Mouse (Mus musculus): Measurements from ENCODE around the gene Atf7ip. TPM values are rescaled to one million over a fixed set of nuclear protein-coding genes. Genes with fewer than 3 reads are reported as not detected.

Atf7ip gene
- polyA plus RNA-seq, 1 experiment, result 11.6 TPM

GRCm38 (mm10) chr6:136631519-136631918 is 125.6 kb downstream of the Atf7ip start:
- no peaks in the 10 kb centered on the region for H3K27me3 ChIP-seq (ENCODE audit: control insufficient read depth, insufficient read depth, insufficient read length)
- H3K36me3 ChIP-seq (ENCODE audit: control insufficient read depth, insufficient read depth), result no peaks in the 10 kb centered on the region
- no peaks in the 10 kb centered on the region for H3K79me2 ChIP-seq (ENCODE audit: control insufficient read depth, insufficient read depth)
- no peak for TF ChIP-seq POLR2A (IDR thresholded peaks at IDR 0.05; ENCODE audit: insufficient read length, low read depth)
- no peak for TF ChIP-seq CEBPB (IDR thresholded peaks at IDR 0.05; ENCODE audit: insufficient read depth, poor library complexity, severe bottlenecking)
- TF ChIP-seq REST (IDR thresholded peaks at IDR 0.05; ENCODE audit: insufficient read depth, insufficient read length), result no peak
- TF ChIP-seq MAX (IDR thresholded peaks at IDR 0.05; ENCODE audit: low read depth), result no peak
- TF ChIP-seq MYOD1 (IDR thresholded peaks at IDR 0.05; ENCODE audit: control insufficient read depth in 1 of 3, insufficient read length in 2 of 3, low read depth in 2 of 3), result no peak
- TF ChIP-seq TCF3 (IDR thresholded peaks at IDR 0.05; ENCODE audit: insufficient read length, low read depth), result no peak
- TF ChIP-seq SRF (IDR thresholded peaks at IDR 0.05; ENCODE audit: control insufficient read depth, insufficient read length, low read depth), result no peak
- no peak for TF ChIP-seq MYOG (IDR thresholded peaks at IDR 0.05; ENCODE audit: control insufficient read depth in 1 of 3, insufficient read depth in 1 of 3, insufficient read length in 2 of 3, low read depth in 2 of 3)
- no peak for TF ChIP-seq TCF12 (IDR thresholded peaks at IDR 0.05; ENCODE audit: insufficient read depth, poor library complexity, severe bottlenecking)
- no peak for TF ChIP-seq USF1 (IDR thresholded peaks at IDR 0.05; ENCODE audit: low read depth)
- TF ChIP-seq E2F4 (IDR thresholded peaks at IDR 0.05; ENCODE audit: insufficient read depth), result no peak
- TF ChIP-seq POLR2AphosphoS2 (IDR thresholded peaks at IDR 0.05; ENCODE audit: insufficient read length, low read depth), result no peak
- no peak overlapping the region for H3K4me3 ChIP-seq
- no peak overlapping the region for H3K4me2 ChIP-seq (ENCODE audit: low read depth)
- H3ac ChIP-seq (ENCODE audit: control insufficient read depth, insufficient read length), result no peak overlapping the region

DNA sequence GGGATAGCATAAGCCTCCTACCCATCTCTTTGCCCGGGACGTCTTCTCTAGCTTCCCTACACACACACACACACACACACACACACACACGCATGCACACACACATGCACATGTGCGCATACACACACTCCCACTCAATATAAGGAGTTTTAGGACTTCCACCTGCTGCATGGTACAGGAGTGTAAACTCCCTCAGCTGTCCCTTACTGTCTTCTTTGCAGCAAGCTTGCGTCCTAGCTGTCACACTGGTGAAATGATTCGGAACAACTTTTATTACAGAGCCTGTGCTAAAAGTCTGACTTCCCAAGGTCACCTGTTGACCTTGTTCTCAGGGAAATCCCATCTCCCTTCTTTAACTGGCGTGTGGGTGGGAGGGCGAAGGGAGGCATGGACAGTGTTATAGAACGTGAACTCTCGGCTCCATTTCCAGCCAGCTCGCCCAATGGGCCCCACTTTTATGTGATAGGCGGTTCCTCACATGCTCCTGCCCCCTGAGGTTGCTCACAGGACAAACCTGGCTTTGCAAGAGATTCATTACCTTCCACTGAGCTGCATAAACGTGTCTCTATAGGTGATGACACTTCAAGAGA is 126.1 kb downstream of the Atf7ip start:
- Histone ChIP-seq H3K27me3 (ENCODE audit: control insufficient read depth, insufficient read depth, insufficient read length) (no peaks in the 10 kb centered on the region), H3ac (ENCODE audit: control insufficient read depth, insufficient read length) (no peak overlapping the region), H3K36me3 (ENCODE audit: control insufficient read depth, insufficient read depth) (no peaks in the 10 kb centered on the region), H3K4me3 (no peak overlapping the region), H3K4me2 (ENCODE audit: low read depth) (no peak overlapping the region), H3K79me2 (ENCODE audit: control insufficient read depth, insufficient read depth) (no peaks in the 10 kb centered on the region)
- TF ChIP-seq MAX (IDR thresholded peaks at IDR 0.05; ENCODE audit: low read depth) (no peak), TCF12 (IDR thresholded peaks at IDR 0.05; ENCODE audit: insufficient read depth, poor library complexity, severe bottlenecking) (no peak), POLR2A (IDR thresholded peaks at IDR 0.05; ENCODE audit: insufficient read length, low read depth) (no peak), MYOG (IDR thresholded peaks at IDR 0.05; ENCODE audit: control insufficient read depth in 1 of 3, insufficient read depth in 1 of 3, insufficient read length in 2 of 3, low read depth in 2 of 3) (no peak), SRF (IDR thresholded peaks at IDR 0.05; ENCODE audit: control insufficient read depth, insufficient read length, low read depth) (no peak), CEBPB (IDR thresholded peaks at IDR 0.05; ENCODE audit: insufficient read depth, poor library complexity, severe bottlenecking) (no peak), REST (IDR thresholded peaks at IDR 0.05; ENCODE audit: insufficient read depth, insufficient read length) (no peak), USF1 (IDR thresholded peaks at IDR 0.05; ENCODE audit: low read depth) (no peak), POLR2AphosphoS2 (IDR thresholded peaks at IDR 0.05; ENCODE audit: insufficient read length, low read depth) (no peak), E2F4 (IDR thresholded peaks at IDR 0.05; ENCODE audit: insufficient read depth) (no peak), TCF3 (IDR thresholded peaks at IDR 0.05; ENCODE audit: insufficient read length, low read depth) (no peak), MYOD1 (IDR thresholded peaks at IDR 0.05; ENCODE audit: control insufficient read depth in 1 of 3, insufficient read length in 2 of 3, low read depth in 2 of 3) (no peak)

- H3K36me3 ChIP-seq (ENCODE audit: control insufficient read depth, insufficient read depth), result no peaks in the 10 kb centered on the region
- no peak overlapping the region for H3ac ChIP-seq (ENCODE audit: control insufficient read depth, insufficient read length)
- H3K27me3 ChIP-seq (ENCODE audit: control insufficient read depth, insufficient read depth, insufficient read length), result no peaks in the 10 kb centered on the region
- H3K4me2 ChIP-seq (ENCODE audit: low read depth), result no peak overlapping the region
- no peak overlapping the region for H3K4me3 ChIP-seq
- H3K79me2 ChIP-seq (ENCODE audit: control insufficient read depth, insufficient read depth), result no peaks in the 10 kb centered on the region
- TF ChIP-seq POLR2A (IDR thresholded peaks at IDR 0.05; ENCODE audit: insufficient read length, low read depth) (no peak), TCF3 (IDR thresholded peaks at IDR 0.05; ENCODE audit: insufficient read length, low read depth) (no peak), MYOD1 (IDR thresholded peaks at IDR 0.05; ENCODE audit: control insufficient read depth in 1 of 3, insufficient read length in 2 of 3, low read depth in 2 of 3) (no peak), SRF (IDR thresholded peaks at IDR 0.05; ENCODE audit: control insufficient read depth, insufficient read length, low read depth) (no peak), E2F4 (IDR thresholded peaks at IDR 0.05; ENCODE audit: insufficient read depth) (no peak), CEBPB (IDR thresholded peaks at IDR 0.05; ENCODE audit: insufficient read depth, poor library complexity, severe bottlenecking) (no peak), TCF12 (IDR thresholded peaks at IDR 0.05; ENCODE audit: insufficient read depth, poor library complexity, severe bottlenecking) (no peak), REST (IDR thresholded peaks at IDR 0.05; ENCODE audit: insufficient read depth, insufficient read length) (no peak), MAX (IDR thresholded peaks at IDR 0.05; ENCODE audit: low read depth) (no peak), USF1 (IDR thresholded peaks at IDR 0.05; ENCODE audit: low read depth) (no peak), MYOG (IDR thresholded peaks at IDR 0.05; ENCODE audit: control insufficient read depth in 1 of 3, insufficient read depth in 1 of 3, insufficient read length in 2 of 3, low read depth in 2 of 3) (no peak), POLR2AphosphoS2 (IDR thresholded peaks at IDR 0.05; ENCODE audit: insufficient read length, low read depth) (no peak)
Measured at GRCm38 (mm10) chr6:136633154-136633553, 127.2 kb downstream of the Atf7ip start.

GRCm38 (mm10) chr6:136633719-136634118 is 127.8 kb downstream of the Atf7ip start:
- no peak overlapping the region for H3K4me3 ChIP-seq
- H3K27me3 ChIP-seq (ENCODE audit: control insufficient read depth, insufficient read depth, insufficient read length), result no peaks in the 10 kb centered on the region
- no peaks in the 10 kb centered on the region for H3K36me3 ChIP-seq (ENCODE audit: control insufficient read depth, insufficient read depth)
- H3K4me2 ChIP-seq (ENCODE audit: low read depth), result no peak overlapping the region
- TF ChIP-seq TCF12 (IDR thresholded peaks at IDR 0.05; ENCODE audit: insufficient read depth, poor library complexity, severe bottlenecking), result no peak
- TF ChIP-seq REST (IDR thresholded peaks at IDR 0.05; ENCODE audit: insufficient read depth, insufficient read length), result no peak
- TF ChIP-seq CEBPB (IDR thresholded peaks at IDR 0.05; ENCODE audit: insufficient read depth, poor library complexity, severe bottlenecking), result no peak
- no peak for TF ChIP-seq TCF3 (IDR thresholded peaks at IDR 0.05; ENCODE audit: insufficient read length, low read depth)
- no peak for TF ChIP-seq USF1 (IDR thresholded peaks at IDR 0.05; ENCODE audit: low read depth)
- TF ChIP-seq E2F4 (IDR thresholded peaks at IDR 0.05; ENCODE audit: insufficient read depth), result no peak
- no peak for TF ChIP-seq SRF (IDR thresholded peaks at IDR 0.05; ENCODE audit: control insufficient read depth, insufficient read length, low read depth)
- no peak for TF ChIP-seq MYOG (IDR thresholded peaks at IDR 0.05; ENCODE audit: control insufficient read depth in 1 of 3, insufficient read depth in 1 of 3, insufficient read length in 2 of 3, low read depth in 2 of 3)
- no peak for TF ChIP-seq POLR2A (IDR thresholded peaks at IDR 0.05; ENCODE audit: insufficient read length, low read depth)
- TF ChIP-seq MYOD1 (IDR thresholded peaks at IDR 0.05; ENCODE audit: control insufficient read depth in 1 of 3, insufficient read length in 2 of 3, low read depth in 2 of 3), result no peak
- no peak for TF ChIP-seq MAX (IDR thresholded peaks at IDR 0.05; ENCODE audit: low read depth)
- no peak for TF ChIP-seq POLR2AphosphoS2 (IDR thresholded peaks at IDR 0.05; ENCODE audit: insufficient read length, low read depth)
- no peak overlapping the region for H3ac ChIP-seq (ENCODE audit: control insufficient read depth, insufficient read length)
- H3K79me2 ChIP-seq (ENCODE audit: control insufficient read depth, insufficient read depth), result no peaks in the 10 kb centered on the region
